Mouse (Mus musculus) kidney, postnatal 0 days (tissue): Measurements from ENCODE around the gene H2afy2. TPM values are rescaled to one million over a fixed set of nuclear protein-coding genes. Genes with fewer than 3 reads are reported as not detected.
A peak's percentile ranks its signal among the peaks of the same experiment; 100 is the strongest.

ENCODE experiments used
- ATAC-seq: fragments of 200-750 bp; cut with Nextera tagmentation; replicated peaks from 2 replicates; pipeline ENCODE4 v1.8.0; 2017; ENCODE audit warnings: low read depth, moderate number of reproducible peaks, moderate TSS enrichment, moderate library complexity; ENCODE audit not compliant: low FRiP score
- DNase-seq: peaks from one replicate; pipeline ENCODE4 v3.0.0-alpha.2; 2016; ENCODE audit warnings: low spot score
- H3K27ac ChIP-seq: fragments of 300-500 bp; sonication (generic); 2 replicates; pipeline ENCODE4 v1.5.1; 2014; ENCODE audit warnings: mild to moderate bottlenecking
- H3K27me3 ChIP-seq: fragments of 300-500 bp; sonication (generic); 2 replicates; pipeline ENCODE4 v1.6.1; 2014; ENCODE audit warnings: low read length, mixed read lengths; ENCODE audit not compliant: insufficient read depth
- H3K36me3 ChIP-seq: fragments of 300-500 bp; sonication (generic); 2 replicates; pipeline ENCODE4 v1.6.1; 2014; ENCODE audit warnings: low read length, mixed read lengths; ENCODE audit not compliant: insufficient read depth
- H3K4me1 ChIP-seq: fragments of 300-500 bp; sonication (generic); replicated peaks from 2 replicates; pipeline ENCODE4 v1.6.1; 2014; ENCODE audit warnings: antibody characterized with exemption, low read length, mixed read lengths; ENCODE audit not compliant: insufficient read depth
- H3K4me2 ChIP-seq: fragments of 300-500 bp; sonication (generic); 2 replicates; pipeline ENCODE4 v1.6.1; 2014; ENCODE audit warnings: mild to moderate bottlenecking, low read length, moderate library complexity, mixed read lengths
- H3K4me3 ChIP-seq: fragments of 300-500 bp; sonication (generic); replicated peaks from 2 replicates; pipeline ENCODE4 v1.5.1; 2014; ENCODE audit warnings: low read depth, low read length
- H3K9ac ChIP-seq: fragments of 300-500 bp; sonication (generic); 2 replicates; pipeline ENCODE4 v1.6.1; 2014; ENCODE audit warnings: low read depth, low read length
- H3K9me3 ChIP-seq: fragments of 300-500 bp; sonication (generic); replicated peaks from 2 replicates; pipeline ENCODE4 v1.6.1; 2016; ENCODE audit warnings: low read length, inconsistent platforms, mixed read lengths
- CTCF ChIP-seq: IDR thresholded peaks from 2 replicates; pipeline ENCODE4 v1.5.1; 2016; ENCODE audit warnings: antibody characterized with exemption, low read depth, mild to moderate bottlenecking, moderate library complexity
- WGBS: fragments of 180-500 bp; shearing (Covaris S2); extraction: QIAGEN DNeasy Blood & Tissue Kit; methylation state at CpG from one replicate; pipeline ENCODE4 v1.1.7; 2014; 5-methylcytosine and 5-hydroxymethylcytosine counted together
- polyA plus RNA-seq: library from polyadenylated mRNA; unstranded; fragments of >200 nt; fragmentation: Nextera tagmentation; extraction: Ambion mirVana; gene quantifications from 2 replicates; pipeline ENCODE4 v1.2.1, GENCODE M21; 2015

Gene H2afy2
- polyA plus RNA-seq, 1 experiment from 2014 or later, result 83.0 TPM

- Histone ChIP-seq H3K27me3 (no peaks in the 10 kb centered on the region), H3K9me3 (no peaks in the 10 kb centered on the region), H3K36me3 (0 out of 2 replicates have a peak, but pooled peaks cover 2% of the 10 kb centered on the region), H3K27ac (no peak overlapping the region), H3K4me3 (no peak overlapping the region), H3K4me1 (no peaks in the 10 kb centered on the region), H3K9ac (no peak overlapping the region), H3K4me2 (no peak overlapping the region)
- WGBS, result 64% methylated on average over 6 of the region's 6 CpGs
- TF ChIP-seq CTCF, result no peak
- no peak for ATAC-seq
- no peak for DNase-seq
These were observed 17.1 kb downstream of the H2afy2 start for GRCm38 (mm10) chr10:61766806-61767205.

GRCm38 (mm10) chr10:61765558-61765957 is 18.4 kb downstream of the H2afy2 start:
- TF ChIP-seq CTCF, result no peak
- H3K4me3 ChIP-seq, result no peak overlapping the region
- H3K9me3 ChIP-seq, result no peaks in the 10 kb centered on the region
- H3K9ac ChIP-seq, result no peak overlapping the region
- WGBS, result 60% methylated on average over 5 of the region's 5 CpGs
- no peak overlapping the region for H3K27ac ChIP-seq
- H3K4me1 ChIP-seq, result no peaks in the 10 kb centered on the region
- no peak overlapping the region for H3K4me2 ChIP-seq
- no peak for DNase-seq
- no peaks in the 10 kb centered on the region for H3K27me3 ChIP-seq
- no peak for ATAC-seq
- 0 out of 2 replicates have a peak, but pooled peaks cover 2% of the 10 kb centered on the region for H3K36me3 ChIP-seq

GRCm38 (mm10) chr10:61764689-61765088 is 19.3 kb downstream of the H2afy2 start:
- TF ChIP-seq CTCF, result 0 out of 2 replicates have a peak, but pooled peaks have one; percentile 7
- 0 out of 2 replicates have a peak, but pooled peaks cover 2% of the 10 kb centered on the region for H3K36me3 ChIP-seq
- 63% methylated on average over 8 of the region's 8 CpGs for WGBS
- H3K9ac ChIP-seq, result no peak overlapping the region
- ATAC-seq, result no peak
- no peak overlapping the region for H3K4me2 ChIP-seq
- peak; percentile 55 for DNase-seq
- H3K27me3 ChIP-seq, result no peaks in the 10 kb centered on the region
- H3K9me3 ChIP-seq, result no peaks in the 10 kb centered on the region
- no peak overlapping the region for H3K27ac ChIP-seq
- H3K4me1 ChIP-seq, result no peaks in the 10 kb centered on the region
- H3K4me3 ChIP-seq, result no peak overlapping the region

GRCm38 (mm10) chr10:61759869-61760268 is 24.1 kb downstream of the H2afy2 start:
- peak; percentile 89 for DNase-seq
- peak; percentile 68 for ATAC-seq
- TF ChIP-seq CTCF, result no peak
- Histone ChIP-seq H3K27ac (peak overlapping the region; percentile 60; the same call in 1 of the 2 replicates), H3K36me3 (0 out of 2 replicates have a peak, but pooled peaks cover 3% of the 10 kb centered on the region), H3K9ac (no peak overlapping the region), H3K9me3 (no peaks in the 10 kb centered on the region), H3K4me2 (no peak overlapping the region), H3K4me3 (no peak overlapping the region), H3K27me3 (no peaks in the 10 kb centered on the region), H3K4me1 (no peaks in the 10 kb centered on the region)
- WGBS, result 25% methylated on average over 6 of the region's 6 CpGs

GRCm38 (mm10) chr10:61758904-61759303 is 25.0 kb downstream of the H2afy2 start:
- H3K4me1 ChIP-seq, result no peaks in the 10 kb centered on the region
- ATAC-seq, result no peak
- no peaks in the 10 kb centered on the region for H3K27me3 ChIP-seq
- H3K9me3 ChIP-seq, result no peaks in the 10 kb centered on the region
- TF ChIP-seq CTCF, result no peak
- no peak for DNase-seq
- 0 out of 2 replicates have a peak, but pooled peaks cover 6% of the 10 kb centered on the region for H3K36me3 ChIP-seq
- no peak overlapping the region for H3K4me2 ChIP-seq
- no peak overlapping the region for H3K4me3 ChIP-seq
- H3K9ac ChIP-seq, result no peak overlapping the region
- peak overlapping the region; percentile 8; the same call in 1 of the 2 replicates for H3K27ac ChIP-seq
- WGBS, result 99% methylated on average over 2 of the region's 2 CpGs

GRCm38 (mm10) chr10:61757022-61757421 is 26.9 kb downstream of the H2afy2 start:
- Histone ChIP-seq H3K4me1 (no peaks in the 10 kb centered on the region), H3K4me2 (no peak overlapping the region), H3K36me3 (0 out of 2 replicates have a peak, but pooled peaks cover 6% of the 10 kb centered on the region), H3K9me3 (no peaks in the 10 kb centered on the region), H3K4me3 (no peak overlapping the region), H3K27ac (no peak overlapping the region), H3K27me3 (no peaks in the 10 kb centered on the region), H3K9ac (no peak overlapping the region)
- 84% methylated on average over 14 of the region's 14 CpGs for WGBS
- ATAC-seq (no peak), DNase-seq (peak; percentile 44)
- no peak for TF ChIP-seq CTCF

- TF ChIP-seq CTCF, result no peak
- DNase-seq (no peak), ATAC-seq (0 out of 2 replicates have a peak, but pooled peaks have one; percentile 3)
- WGBS, result 94% methylated on average over 23 of the region's 23 CpGs
- Histone ChIP-seq H3K27me3 (no peaks in the 10 kb centered on the region), H3K9ac (no peak overlapping the region), H3K36me3 (peaks cover 23% of the 10 kb centered on the region; the same call in 1 of the 2 replicates), H3K4me2 (no peak overlapping the region), H3K9me3 (no peaks in the 10 kb centered on the region), H3K4me1 (no peaks in the 10 kb centered on the region), H3K27ac (no peak overlapping the region), H3K4me3 (no peak overlapping the region)
These were observed 30.9 kb downstream of the H2afy2 start for GRCm38 (mm10) chr10:61753071-61753470.
